Mouse (Mus musculus) heart, adult 2 months (tissue): ENCODE data around the gene Bmp3. TPM values are rescaled to one million over a fixed set of nuclear protein-coding genes. Genes with fewer than 3 reads are reported as not detected.

ENCODE experiments used
- DNase-seq, 2 experiments: peaks; one replicate each; pipeline ENCODE4 v3.0.0; 2021
- H3K27ac ChIP-seq: fragments of 200-600 bp; 2 replicates; pipeline ENCODE4 v1.8.1; 2022
- H3K27me3 ChIP-seq: fragments of 200-500 bp; 2 replicates; pipeline ENCODE4 v1.6.1; 2012; ENCODE audit warnings: mild to moderate bottlenecking, low read length, inconsistent platforms, mixed read lengths; ENCODE audit not compliant: control insufficient read depth, insufficient read depth
- H3K36me3 ChIP-seq: fragments of 200-500 bp; 2 replicates; pipeline ENCODE4 v1.6.1; 2012; ENCODE audit warnings: low read length, inconsistent platforms; ENCODE audit not compliant: control insufficient read depth, insufficient read depth
- H3K4me1 ChIP-seq: fragments of 200-500 bp; 2 replicates; pipeline ENCODE4 v1.6.1; 2011; ENCODE audit warnings: low read length; ENCODE audit not compliant: control insufficient read depth, insufficient read depth
- H3K4me3 ChIP-seq: fragments of 200-600 bp; 2 replicates; pipeline ENCODE4 v1.8.1; 2022
- H3K79me2 ChIP-seq: fragments of 200-500 bp; replicated peaks from 2 replicates; pipeline ENCODE4 v1.6.1; 2012; ENCODE audit warnings: mild to moderate bottlenecking, inconsistent platforms, low read length, moderate library complexity, mixed read lengths; ENCODE audit not compliant: control insufficient read depth, insufficient read depth
- H3K9ac ChIP-seq: fragments of 200-500 bp; 2 replicates; pipeline ENCODE4 v1.6.1; 2012; ENCODE audit warnings: low read depth, mild to moderate bottlenecking, control low read depth, inconsistent platforms, low read length, mixed read lengths
- CTCF ChIP-seq: fragments of 200-600 bp; IDR thresholded peaks from 2 replicates; pipeline ENCODE4 v1.8.1; 2022; ENCODE audit warnings: antibody characterized with exemption, mild to moderate bottlenecking, moderate library complexity
- EP300 ChIP-seq: fragments of 200-500 bp; IDR thresholded peaks from 2 replicates; pipeline ENCODE4 v1.6.1; 2011; ENCODE audit warnings: low read depth, low read length, control low read depth; ENCODE audit not compliant: insufficient read depth
- POLR2A ChIP-seq: fragments of 200-500 bp; IDR thresholded peaks from 2 replicates; pipeline ENCODE4 v1.6.1; 2011; ENCODE audit warnings: mild to moderate bottlenecking, low read depth, low read length, control low read depth; ENCODE audit not compliant: insufficient read depth
- WGBS: fragments of 180-500 bp; shearing (Covaris S2); methylation state at CpG from one replicate; pipeline ENCODE4 v1.1.7; 2018; 5-methylcytosine and 5-hydroxymethylcytosine counted together
- intact Hi-C: fragments of 180-260 bp; cut with DNase I; formaldehyde crosslinking; loops from one replicate; pipeline ENCODE4 v1.15.1; 2025
- polyA plus RNA-seq: library from polyadenylated mRNA; depleted of rRNA; stranded (reverse); fragments of >200 nt; gene quantifications from 2 replicates; pipeline ENCODE4 v1.2.3, GENCODE M21; 2012
- total RNA-seq, 2 experiments: library from RNA; stranded (reverse); gene quantifications; 2 replicates each; pipeline ENCODE4 v1.2.3; 2021

Gene Bmp3
- total and polyA plus RNA-seq, 3 experiments = 0.43 to 0.90 (median 0.57) TPM

GRCm38 (mm10) chr5:98878891-98879290 lies 24.7 kb downstream of the Bmp3 start:
- DNase-seq = peak; percentile 6 to 41
- Histone ChIP-seq H3K4me3 (no peak overlapping the region), H3K27ac (no peak overlapping the region), H3K27me3 (no peaks in the 10 kb centered on the region), H3K9ac (no peak overlapping the region), H3K36me3 (no peaks in the 10 kb centered on the region), H3K4me1 (no peaks in the 10 kb centered on the region), H3K79me2 (no peaks in the 10 kb centered on the region)
- intact Hi-C loops = loop anchor here (5.0 kb wide), 1 partner anchor 532 kb away; no protein-coding TSS in a partner anchor
- TF ChIP-seq EP300 (no peak), CTCF (peak; percentile 83), POLR2A (no peak)

- H3K36me3 ChIP-seq = no peaks in the 10 kb centered on the region
- H3K27me3 ChIP-seq = no peaks in the 10 kb centered on the region
- intact Hi-C loops = no loop called here
- no peaks in the 10 kb centered on the region for H3K4me1 ChIP-seq
- 64% methylated on average over 3 of the region's 3 CpGs for WGBS
- no peak overlapping the region for H3K27ac ChIP-seq
- TF ChIP-seq EP300 (no peak), CTCF (no peak), POLR2A (no peak)
- H3K79me2 ChIP-seq = no peaks in the 10 kb centered on the region
- no peak overlapping the region for H3K4me3 ChIP-seq
- DNase-seq = no peak
- no peak overlapping the region for H3K9ac ChIP-seq
Observed at GRCm38 (mm10) chr5:98882096-98882495, 27.9 kb downstream of the Bmp3 start.

- intact Hi-C loops = no loop called here
- 46% methylated on average over 2 of the region's 2 CpGs for WGBS
Observed at GRCm38 (mm10) chr5:98890544-98891050, 36.4 kb downstream of the Bmp3 start.

GRCm38 (mm10) chr5:98894281-98894680 lies 40.1 kb downstream of the Bmp3 start:
- Histone ChIP-seq H3K4me1 (no peaks in the 10 kb centered on the region), H3K27me3 (no peaks in the 10 kb centered on the region), H3K4me3 (no peak overlapping the region), H3K36me3 (no peaks in the 10 kb centered on the region), H3K79me2 (no peaks in the 10 kb centered on the region), H3K27ac (no peak overlapping the region), H3K9ac (no peak overlapping the region)
- DNase-seq = no peak
- TF ChIP-seq EP300 (no peak), POLR2A (no peak), CTCF (no peak)
- 68% methylated on average over 3 of the region's 3 CpGs for WGBS
- intact Hi-C loops = no loop called here

More at GRCm38 (mm10) chr5:98890544-98891050, 36.4 kb downstream of the Bmp3 start:
- Histone ChIP-seq H3K27me3 (no peaks in the 10 kb centered on the region), H3K4me1 (no peaks in the 10 kb centered on the region), H3K9ac (no peak overlapping the region), H3K79me2 (no peaks in the 10 kb centered on the region), H3K27ac (no peak overlapping the region), H3K36me3 (no peaks in the 10 kb centered on the region), H3K4me3 (no peak overlapping the region)
- DNase-seq = no peak
- TF ChIP-seq CTCF = no peak

GRCm38 (mm10) chr5:98897946-98898345 lies 43.7 kb downstream of the Bmp3 start:
- no peak for TF ChIP-seq POLR2A
- no peak for TF ChIP-seq EP300
- TF ChIP-seq CTCF = no peak

GRCm38 (mm10) chr5:98900926-98901325 lies 46.7 kb downstream of the Bmp3 start:
- no peak overlapping the region for H3K4me3 ChIP-seq
- 67% methylated on average over 5 of the region's 5 CpGs for WGBS
- no peaks in the 10 kb centered on the region for H3K27me3 ChIP-seq
- no peak overlapping the region for H3K9ac ChIP-seq
- DNase-seq = no peak
- no peaks in the 10 kb centered on the region for H3K79me2 ChIP-seq
- no peaks in the 10 kb centered on the region for H3K36me3 ChIP-seq
- TF ChIP-seq POLR2A (no peak), EP300 (no peak), CTCF (no peak)
- H3K4me1 ChIP-seq = no peaks in the 10 kb centered on the region
- intact Hi-C loops = loop anchor here (10.0 kb wide), 1 partner anchor 254 kb away; no protein-coding TSS in a partner anchor
- no peak overlapping the region for H3K27ac ChIP-seq

More at GRCm38 (mm10) chr5:98897946-98898345, 43.7 kb downstream of the Bmp3 start:
- no peaks in the 10 kb centered on the region for H3K4me1 ChIP-seq
- H3K36me3 ChIP-seq = no peaks in the 10 kb centered on the region
- H3K4me3 ChIP-seq = no peak overlapping the region
- H3K9ac ChIP-seq = no peak overlapping the region
- DNase-seq = no peak
- H3K27ac ChIP-seq = no peak overlapping the region
- H3K27me3 ChIP-seq = no peaks in the 10 kb centered on the region
- intact Hi-C loops = no loop called here
- H3K79me2 ChIP-seq = no peaks in the 10 kb centered on the region
